Mouse (Mus musculus) C2C12 (cell line): ENCODE data around the gene Lsg1.

Experiments used
- CEBPB ChIP-seq: IDR thresholded peaks from one replicate; pipeline ENCODE4 v1.6.1; 2011; ENCODE audit warnings: low read depth, mild to moderate bottlenecking, control low read depth, moderate library complexity
- CTCF ChIP-seq: IDR thresholded peaks from one replicate; pipeline ENCODE4 v1.5.1; 2011; ENCODE audit not compliant: control insufficient read depth, insufficient read depth, insufficient read length
- USF1 ChIP-seq: IDR thresholded peaks from one replicate; pipeline ENCODE4 v1.6.1; 2011; ENCODE audit warnings: low read depth, mild to moderate bottlenecking, control low read depth, moderate library complexity

- TF ChIP-seq CTCF (no peak), USF1 (no peak), CEBPB (no peak)
Observed at GRCm38 (mm10) chr16:30516993-30517392, 70.4 kb downstream of the Lsg1 start.
